Mouse (Mus musculus) kidney, embryonic 15.5 days (tissue): Measurements from ENCODE around the gene Rnase9. TPM values are rescaled to one million over a fixed set of nuclear protein-coding genes. Genes with fewer than 3 reads are reported as not detected.
A peak's percentile ranks its signal among the peaks of the same experiment; 100 is the strongest.

Experiments
- ATAC-seq: fragments of 200-750 bp; cut with Nextera tagmentation; replicated peaks from 2 replicates; pipeline ENCODE4 v1.8.0; 2017; ENCODE audit warnings: moderate TSS enrichment; ENCODE audit not compliant: low FRiP score
- H3K27ac ChIP-seq: fragments of 300-500 bp; sonication (generic); 2 replicates; pipeline ENCODE4 v1.5.1; 2015; ENCODE audit warnings: mild to moderate bottlenecking, inconsistent platforms
- H3K27me3 ChIP-seq: fragments of 300-500 bp; sonication (generic); 2 replicates; pipeline ENCODE4 v1.6.1; 2015; ENCODE audit warnings: inconsistent platforms
- H3K36me3 ChIP-seq: fragments of 300-500 bp; sonication (generic); 2 replicates; pipeline ENCODE4 v1.6.1; 2015; ENCODE audit warnings: inconsistent platforms
- H3K4me1 ChIP-seq: fragments of 300-500 bp; sonication (generic); 2 replicates; pipeline ENCODE4 v1.6.1; 2015; ENCODE audit warnings: inconsistent platforms
- H3K4me2 ChIP-seq: fragments of 300-500 bp; sonication (generic); 2 replicates; pipeline ENCODE4 v1.6.1; 2015; ENCODE audit warnings: moderate library complexity, mild to moderate bottlenecking, inconsistent platforms
- H3K4me3 ChIP-seq: fragments of 300-500 bp; sonication (generic); replicated peaks from 2 replicates; pipeline ENCODE4 v1.5.1; 2015; ENCODE audit warnings: mild to moderate bottlenecking, inconsistent platforms
- H3K9ac ChIP-seq: fragments of 300-500 bp; sonication (generic); 2 replicates; pipeline ENCODE4 v1.6.1; 2015; ENCODE audit warnings: mild to moderate bottlenecking, inconsistent platforms
- H3K9me3 ChIP-seq: fragments of 300-500 bp; sonication (generic); replicated peaks from 2 replicates; pipeline ENCODE4 v1.6.1; 2016; ENCODE audit warnings: inconsistent platforms
- WGBS: fragments of 180-500 bp; shearing (Covaris S2); methylation state at CpG from one replicate; pipeline ENCODE4 v1.1.7; 2015; ENCODE audit warnings: mixed read lengths; 5-methylcytosine and 5-hydroxymethylcytosine counted together
- polyA plus RNA-seq: library from polyadenylated mRNA; unstranded; fragments of >200 nt; fragmentation: Nextera tagmentation; extraction: Ambion mirVana; gene quantifications from 2 replicates; pipeline ENCODE4 v1.2.1, GENCODE M21; 2015

Rnase9 gene
- polyA plus RNA-seq, 1 experiment from 2014 or later: 0.17 TPM

GRCm38 (mm10) chr14:51007152-51007801, 34.4 kb downstream of the Rnase9 start, which contains the start of gene Rnase10:
TSS of gene Rnase10 (plus strand) at chr14:51007751.
- H3K4me1 ChIP-seq: no peaks in the 10 kb centered on the region
- H3K27ac ChIP-seq: peak within 1 kb of the TSS; percentile 56; the same call in 1 of the 2 replicates
- H3K36me3 ChIP-seq: no peaks in the 10 kb centered on the region
- H3K9ac ChIP-seq: no peak within 1 kb of the TSS
- no peaks in the 10 kb centered on the region for H3K27me3 ChIP-seq
- no peak within 1 kb of the TSS for H3K4me3 ChIP-seq
- ATAC-seq: no peak
- 84% methylated on average over 8 of the region's 8 CpGs for WGBS
- H3K9me3 ChIP-seq: no peaks in the 10 kb centered on the region
- H3K4me2 ChIP-seq: no peak within 1 kb of the TSS

- Histone ChIP-seq H3K4me3 (no peak overlapping the region), H3K9ac (no peak overlapping the region), H3K9me3 (no peaks in the 10 kb centered on the region), H3K36me3 (no peaks in the 10 kb centered on the region), H3K4me1 (0 out of 2 replicates have a peak, but pooled peaks cover 6% of the 10 kb centered on the region), H3K4me2 (no peak overlapping the region), H3K27ac (no peak overlapping the region), H3K27me3 (no peaks in the 10 kb centered on the region)
- ATAC-seq: no peak
- WGBS: 88% methylated on average over 2 of the region's 2 CpGs
These were observed 43.5 kb downstream of the Rnase9 start for GRCm38 (mm10) chr14:50997999-50998666.

- Histone ChIP-seq H3K4me2 (no peak overlapping the region), H3K9ac (no peak overlapping the region), H3K4me1 (0 out of 2 replicates have a peak, but pooled peaks cover 6% of the 10 kb centered on the region), H3K27me3 (no peaks in the 10 kb centered on the region), H3K4me3 (no peak overlapping the region), H3K27ac (0 out of 2 replicates have a peak overlapping the region, but pooled peaks have one; percentile 1), H3K9me3 (no peaks in the 10 kb centered on the region), H3K36me3 (no peaks in the 10 kb centered on the region)
- 56% methylated on average over 3 of the region's 3 CpGs for whole genome bisulfite sequencing
- ATAC-seq: no peak
These were observed 44.6 kb downstream of the Rnase9 start for GRCm38 (mm10) chr14:50997088-50997487.

GRCm38 (mm10) chr14:50991037-50991436, 50.6 kb downstream of the Rnase9 start:
- H3K4me1 ChIP-seq: 0 out of 2 replicates have a peak, but pooled peaks cover 6% of the 10 kb centered on the region
- no peaks in the 10 kb centered on the region for H3K9me3 ChIP-seq
- 70% methylated on average over 3 of the region's 3 CpGs for WGBS
- no peak overlapping the region for H3K9ac ChIP-seq
- no peaks in the 10 kb centered on the region for H3K27me3 ChIP-seq
- H3K27ac ChIP-seq: 0 out of 2 replicates have a peak overlapping the region, but pooled peaks have one; percentile 58
- no peaks in the 10 kb centered on the region for H3K36me3 ChIP-seq
- peak; percentile 82 for ATAC-seq
- no peak overlapping the region for H3K4me2 ChIP-seq
- no peak overlapping the region for H3K4me3 ChIP-seq

Other genes with a start within 250 kb of the Rnase9 start
- gene Ccnb1ip1, start 234.1 kb downstream of the Rnase9 start, polyA plus RNA-seq: not detected in 2 replicates
- 64.9 and 65.6 TPM in 2 replicates for gene Parp2, start 234.0 kb downstream of the Rnase9 start, polyA plus RNA-seq
- gene Tep1, start 171.3 kb downstream of the Rnase9 start, polyA plus RNA-seq: 6.2 and 8.5 TPM in 2 replicates
- 0.19 TPM in 2 replicates for gene Klhl33, start 144.4 kb downstream of the Rnase9 start, polyA plus RNA-seq
- gene Osgep, start 117.0 kb downstream of the Rnase9 start, polyA plus RNA-seq: 166 and 173 TPM in 2 replicates
- 301 and 306 TPM in 2 replicates for gene Apex1, start 116.9 kb downstream of the Rnase9 start, polyA plus RNA-seq
- 49.5 and 53.9 TPM in 2 replicates for gene Pip4p1, start 111.0 kb downstream of the Rnase9 start, polyA plus RNA-seq
- 74.3 and 78.6 TPM in 2 replicates for gene Pnp, start 110.8 kb downstream of the Rnase9 start, polyA plus RNA-seq
- gene Gm49342, start 97.4 kb downstream of the Rnase9 start, polyA plus RNA-seq: not detected in 2 replicates
- gene Pnp2, start 85.9 kb downstream of the Rnase9 start, polyA plus RNA-seq: 0.62 and 1.0 TPM in 2 replicates
- not detected in 2 replicates for gene Rnase10, start 34.1 kb downstream of the Rnase9 start, polyA plus RNA-seq
- gene Rnase11, start 8.3 kb upstream of the Rnase9 start, polyA plus RNA-seq: 0.38 TPM in 1 of 2 replicates, not detected in the other
- 10.2 and 11.1 TPM in 2 replicates for gene Rnase12, start 15.8 kb upstream of the Rnase9 start, polyA plus RNA-seq
- 0.04 TPM in 1 of 2 replicates, not detected in the other for gene Olfr750, start 32.6 kb upstream of the Rnase9 start, polyA plus RNA-seq
- gene Rnase4, start 49.2 kb upstream of the Rnase9 start, polyA plus RNA-seq: 37.8 and 40.5 TPM in 2 replicates
- gene Ang, start 49.3 kb upstream of the Rnase9 start, polyA plus RNA-seq: 8.4 and 9.8 TPM in 2 replicates
- gene Eddm3b, start 72.6 kb upstream of the Rnase9 start, polyA plus RNA-seq: 2.0 and 2.1 TPM in 2 replicates
- gene Rnase6, start 82.0 kb upstream of the Rnase9 start, polyA plus RNA-seq: 0.52 and 1.3 TPM in 2 replicates
- 0.17 and 1.00 TPM in 2 replicates for gene Rnase1, start 104.9 kb upstream of the Rnase9 start, polyA plus RNA-seq
- not detected in 2 replicates for gene Rnase2b, start 120.4 kb upstream of the Rnase9 start, polyA plus RNA-seq
- gene Ang2, start 157.3 kb upstream of the Rnase9 start, polyA plus RNA-seq: not detected in 2 replicates
- gene Ear14, start 161.5 kb upstream of the Rnase9 start, polyA plus RNA-seq: not detected in 2 replicates
- not detected in 2 replicates for gene Rnase2a, start 214.2 kb upstream of the Rnase9 start, polyA plus RNA-seq